In genomic region chr2:4620640-4621401, GRCm38 (mm10) we compare ENCODE assay signal across 9 mouse cellular contexts. TPM values are rescaled to one million over a fixed set of nuclear protein-coding genes. Genes with fewer than 3 reads are reported as not detected.
DNase-seq lines count a peak whose midpoint lies in the region; ATAC-seq and TF ChIP-seq lines count a peak whose summit lies in the region.
"Had no signal": no experiment of that assay in that cellular context is flagged by ENCODE, and none has a peak within 500 bp of the region (broad histone marks: within the 10 kb centered on the region; RNA-seq: fewer than 3 reads in every experiment).

No protein-coding gene starts in this region.

- H3K4me1 ChIP-seq in intestine, embryonic 14.5 days (replicated peaks; ENCODE audit: control insufficient read depth, insufficient read depth, low read length) = peaks cover 7% of the 10 kb centered on the region
- H3K4me1 ChIP-seq in intestine, postnatal 0 days (replicated peaks; ENCODE audit: control insufficient read depth, insufficient read depth, low read length) = no peaks in the 10 kb centered on the region
- H3K4me1 ChIP-seq in brown adipose tissue, adult 24 weeks (ENCODE audit: control insufficient read depth, insufficient read depth, insufficient read length, low read length) = no peaks in the 10 kb centered on the region
- H3K4me1 ChIP-seq in intestine, embryonic 15.5 days (replicated peaks) = 0 out of 2 replicates have a peak, but pooled peaks cover 12% of the 10 kb centered on the region

- no peaks in the 10 kb centered on the region for H3K9me3 ChIP-seq in intestine, embryonic 14.5 days (ENCODE audit: control insufficient read depth, low read length)
- no peaks in the 10 kb centered on the region for H3K9me3 ChIP-seq in intestine, postnatal 0 days (ENCODE audit: control insufficient read depth)
- H3K9me3 ChIP-seq in intestine, embryonic 15.5 days = no peaks in the 10 kb centered on the region

- H3K9ac ChIP-seq in intestine, embryonic 14.5 days (ENCODE audit: low read length) = no peak overlapping the region
- no peak overlapping the region for H3K9ac ChIP-seq in intestine, postnatal 0 days (ENCODE audit: low read depth, low read length)
- no peak overlapping the region for H3K9ac ChIP-seq in intestine, embryonic 15.5 days

- H3K27ac ChIP-seq in intestine, embryonic 14.5 days (ENCODE audit: low read depth) = peak overlapping the region; percentile 78
- H3K27ac ChIP-seq in intestine, postnatal 0 days (ENCODE audit: low read depth, low read length) = no peak overlapping the region
- H3K27ac ChIP-seq in brown adipose tissue, adult 24 weeks (replicated peaks; ENCODE audit: low read depth, low read length) = 0 out of 2 replicates have a peak overlapping the region, but pooled peaks have one; percentile 5
- peak overlapping the region; percentile 64 for H3K27ac ChIP-seq in intestine, embryonic 15.5 days

- H3K4me3 ChIP-seq in intestine, embryonic 14.5 days (ENCODE audit: low read depth, low read length) = no peak overlapping the region
- no peak overlapping the region for H3K4me3 ChIP-seq in intestine, postnatal 0 days (ENCODE audit: low read depth, low read length)
- H3K4me3 ChIP-seq in brown adipose tissue, adult 24 weeks (ENCODE audit: insufficient read depth, low read depth, low read length) = no peak overlapping the region
- H3K4me3 ChIP-seq in intestine, embryonic 15.5 days (replicated peaks) = no peak overlapping the region

- DNase-seq in intestine, embryonic 14.5 days (ENCODE audit: low spot score) = peak; percentile 60
- peak; percentile 75 for DNase-seq in gastrocnemius, postnatal 25 days
- DNase-seq in frontal cortex, postnatal 25 days (ENCODE audit: low spot score in 2 of 2) = no peak
- no peak for DNase-seq in frontal cortex, postnatal 10 days (ENCODE audit: low spot score in 2 of 2)
- DNase-seq: cerebellum, adult 11-12 months had no signal

- no peak overlapping the region for H3K4me2 ChIP-seq in intestine, embryonic 14.5 days (ENCODE audit: low read length)
- H3K4me2 ChIP-seq in intestine, postnatal 0 days (replicated peaks; ENCODE audit: low read depth) = no peak overlapping the region
- H3K4me2 ChIP-seq in intestine, embryonic 15.5 days (replicated peaks) = no peak overlapping the region

- H3K36me3 ChIP-seq in intestine, embryonic 14.5 days (ENCODE audit: control insufficient read depth, insufficient read depth, low read length) = peaks cover 27% of the 10 kb centered on the region
- peaks cover 11% of the 10 kb centered on the region for H3K36me3 ChIP-seq in intestine, postnatal 0 days (ENCODE audit: control insufficient read depth, insufficient read depth)
- peaks cover 7% of the 10 kb centered on the region for H3K36me3 ChIP-seq in intestine, embryonic 15.5 days

- H3K27me3 ChIP-seq in intestine, embryonic 14.5 days (replicated peaks; ENCODE audit: control insufficient read depth, insufficient read depth, low read length) = no peaks in the 10 kb centered on the region
- no peaks in the 10 kb centered on the region for H3K27me3 ChIP-seq in intestine, postnatal 0 days (replicated peaks; ENCODE audit: control insufficient read depth, insufficient read depth, low read length)
- H3K27me3 ChIP-seq in intestine, embryonic 15.5 days (replicated peaks) = no peaks in the 10 kb centered on the region

- no peak for TF ChIP-seq CTCF in intestine, postnatal 0 days (IDR thresholded peaks at IDR 0.05; ENCODE audit: low read depth)

- peak; percentile 62 for ATAC-seq in intestine, embryonic 14.5 days (replicated peaks; ENCODE audit: low FRiP score, low TSS enrichment, low read depth)
- no peak for ATAC-seq in intestine, postnatal 0 days
- ATAC-seq in intestine, embryonic 15.5 days = peak; percentile 68
- ATAC-seq in CD4-positive, CD25-positive, alpha-beta regulatory T cell, adult 4 months = no peak

- 53% methylated on average over 12 of the region's 12 CpGs for WGBS in intestine, embryonic 14.5 days
- WGBS in intestine, postnatal 0 days = 74% methylated on average over 12 of the region's 12 CpGs
- WGBS in intestine, embryonic 15.5 days = 49% methylated on average over 12 of the region's 12 CpGs

RNA-seq across cellular contexts. Expression of gene Prpf18, which starts 31.1 kb away (rescaled TPM):
- 26.7 and 31.1 TPM in 2 replicates for polyA plus RNA-seq in intestine, embryonic 14.5 days (2014; fragmentation: Nextera tagmentation; extraction: Ambion mirVana)
- polyA plus RNA-seq in intestine, postnatal 0 days (2015; fragmentation: Nextera tagmentation; extraction: Ambion mirVana) = 13.0 and 14.9 TPM in 2 replicates
- polyA plus RNA-seq in brown adipose tissue, adult 24 weeks (2012; ENCODE audit: insufficient read depth, insufficient read length, missing spikeins) = 13.6 and 17.8 TPM in 2 replicates
- total RNA-seq in gastrocnemius, postnatal 25 days (2021) = 10 to 100 TPM; 32.2 to 37.3 TPM
- 27.1 and 31.7 TPM in 2 replicates for polyA plus RNA-seq in intestine, embryonic 15.5 days (2015; fragmentation: Nextera tagmentation; extraction: Ambion mirVana)
- polyA plus RNA-seq in CD4-positive, CD25-positive, alpha-beta regulatory T cell, adult 4 months (2017; shearing (Covaris generic)) = 10 to 100 TPM; 48.2 to 64.6 TPM

Comparison
In these comparisons a context has a peak if more than half of its experiments do, and no peak if none do; other contexts are left out.
1. ATAC-seq: peak in intestine, embryonic 14.5 days (single experiment) and intestine, embryonic 15.5 days (single experiment); none in intestine, postnatal 0 days (single experiment) and CD4-positive, CD25-positive, alpha-beta regulatory T cell, adult 4 months (single experiment).
2. DNase-seq: peak in intestine, embryonic 14.5 days (single experiment) and gastrocnemius, postnatal 25 days (single experiment); none in frontal cortex, postnatal 25 days (0 of 2) and frontal cortex, postnatal 10 days (0 of 2).